Mouse (Mus musculus) retina, embryonic 14.5 days (tissue): Measurements from ENCODE around the gene Plagl1.
"Not testable (repeated sequence)": the region's sequence is repeated elsewhere in the genome, so short reads cannot be mapped to it uniquely, and the experiment has no call there.

Experiments
- DNase-seq: peaks from one replicate; pipeline ENCODE4 v3.0.0-alpha.2; 2015; ENCODE audit warnings: low spot score

The Plagl1 gene

DNA sequence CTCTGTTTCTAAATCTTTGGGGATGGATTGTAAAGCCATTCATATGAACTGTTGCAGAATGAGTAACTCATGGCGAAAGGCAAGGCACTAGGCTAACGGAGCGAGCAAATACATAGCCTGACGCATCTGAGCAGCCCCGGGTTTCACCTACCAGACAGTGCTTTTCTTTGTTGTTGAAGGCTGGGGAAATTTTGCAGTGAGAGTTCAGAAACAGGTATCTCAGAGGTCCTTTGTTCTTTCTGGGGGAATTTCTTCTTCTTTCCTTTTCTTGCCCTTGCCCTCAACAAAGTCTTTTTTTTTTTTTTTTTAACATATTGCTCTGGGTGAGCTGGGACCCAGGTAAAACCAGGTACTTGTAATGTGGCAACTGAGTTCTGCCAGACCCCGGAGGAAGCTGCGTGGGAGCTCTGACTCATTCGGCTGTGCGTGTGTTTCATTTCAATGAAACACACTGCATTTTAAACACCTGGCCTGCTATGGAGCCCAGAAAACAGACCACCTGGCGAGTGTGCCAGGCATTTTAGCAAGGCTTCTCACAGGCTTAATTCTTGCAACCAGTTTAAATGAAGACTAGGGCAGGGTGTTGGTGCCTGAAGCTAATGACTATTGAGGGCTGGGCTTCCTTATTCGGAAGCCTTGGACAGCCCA lies at the start of gene Plagl1:
Gene Plagl1, plus strand, starts transcription at position 484 of the 648 bp plus-strand sequence.
- no peak for DNase-seq

DNA sequence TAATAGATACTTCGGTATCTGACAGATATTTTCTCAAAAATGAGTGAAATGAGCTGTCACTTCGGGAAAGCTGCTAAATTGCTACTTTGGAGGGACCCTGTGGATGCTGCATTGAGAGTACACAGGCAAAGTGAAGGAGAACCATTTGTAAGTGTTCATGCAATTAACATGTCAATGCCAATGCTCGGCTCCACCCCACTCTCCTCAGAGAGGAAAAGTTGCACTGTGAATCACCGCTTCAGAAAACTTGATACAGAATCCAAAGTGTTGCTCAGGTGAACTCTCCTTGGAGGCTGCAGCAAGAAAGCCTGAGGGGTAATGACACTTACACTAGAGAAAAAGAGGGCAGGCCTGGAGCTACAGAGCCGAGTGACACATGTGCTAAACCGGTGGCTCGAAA lies 46.3 kb upstream of the Plagl1 start:
- DNase-seq = no peak

DNA sequence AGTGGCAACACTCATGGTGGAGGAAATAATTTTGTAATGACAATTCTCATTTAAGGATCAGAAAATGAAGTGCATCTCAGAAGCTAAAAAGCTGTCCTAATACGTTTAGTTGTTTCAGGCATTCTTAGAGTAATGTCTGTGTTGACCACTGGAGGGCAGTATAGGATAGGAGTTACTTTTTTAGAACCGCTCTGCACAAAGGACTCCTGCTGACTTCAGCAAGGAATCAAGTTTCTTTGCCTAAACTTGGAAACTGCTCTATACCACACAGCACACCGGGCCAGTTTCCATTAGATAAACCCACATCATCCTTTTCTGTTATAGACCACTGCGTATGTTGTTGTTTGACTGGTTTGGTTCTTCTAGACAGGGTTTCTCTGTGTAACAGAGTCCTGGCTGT lies 43.7 kb upstream of the Plagl1 start:
- peak; percentile 93 for DNase-seq

DNA sequence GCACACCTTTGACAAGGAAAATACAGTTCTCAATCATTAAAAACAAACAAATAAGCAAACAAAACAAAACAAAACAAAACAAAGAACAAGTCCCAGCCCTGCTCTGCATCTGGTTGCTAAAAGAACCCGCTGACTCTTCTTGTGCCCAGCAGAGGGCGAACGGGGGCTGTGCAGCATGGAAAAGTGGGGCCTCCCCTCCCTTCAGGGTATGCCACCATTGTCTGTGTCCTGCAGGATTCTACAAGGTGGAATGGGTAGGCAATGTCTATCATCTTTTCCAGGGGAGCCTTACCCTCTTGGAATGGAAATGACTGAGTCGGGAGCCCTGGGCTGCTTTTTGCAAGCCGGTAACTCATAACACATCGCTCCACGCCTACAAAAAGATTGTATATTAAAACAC lies 41.8 kb upstream of the Plagl1 start:
- peak; percentile 74 for DNase-seq

DNA sequence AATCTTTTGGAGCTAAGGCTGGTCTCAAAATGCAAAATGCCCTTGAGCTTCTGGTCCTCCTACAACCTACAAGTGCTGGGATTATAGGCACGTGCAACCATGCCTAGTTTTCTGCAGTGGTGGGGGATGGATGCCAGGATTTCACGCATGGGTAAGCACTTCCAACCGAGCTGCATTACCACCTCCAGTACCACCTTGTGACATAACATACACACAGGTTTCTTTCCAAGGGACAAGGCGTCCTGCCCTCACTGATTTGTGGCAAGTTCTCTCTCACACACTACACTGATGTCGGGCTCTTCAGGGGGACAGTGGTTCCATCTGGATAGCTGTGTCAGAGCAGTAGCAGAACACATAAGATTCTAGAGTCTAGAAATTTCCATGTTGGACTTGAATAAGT lies 41.3 kb upstream of the Plagl1 start:
- no peak for DNase-seq

DNA sequence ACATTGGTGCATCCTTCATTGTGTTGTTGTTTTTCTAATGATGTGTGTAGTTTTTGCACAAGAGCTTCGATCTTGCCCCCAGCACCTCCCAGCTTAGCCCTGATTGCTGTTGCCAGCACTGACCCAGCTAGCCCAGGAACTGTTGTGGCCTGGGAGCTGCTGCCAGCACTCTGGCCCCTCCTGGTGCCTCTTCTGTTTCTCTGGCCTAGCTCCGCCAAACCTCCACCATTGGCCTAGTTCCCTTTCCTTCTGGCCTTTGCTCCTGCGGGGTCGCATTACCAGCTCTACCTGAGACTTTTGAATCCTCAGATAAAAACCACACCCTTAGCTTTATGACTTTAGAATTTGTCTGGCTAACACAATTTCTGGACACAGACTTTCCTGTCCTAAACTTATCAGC lies 38.2 kb upstream of the Plagl1 start:
- no peak for DNase-seq

DNA sequence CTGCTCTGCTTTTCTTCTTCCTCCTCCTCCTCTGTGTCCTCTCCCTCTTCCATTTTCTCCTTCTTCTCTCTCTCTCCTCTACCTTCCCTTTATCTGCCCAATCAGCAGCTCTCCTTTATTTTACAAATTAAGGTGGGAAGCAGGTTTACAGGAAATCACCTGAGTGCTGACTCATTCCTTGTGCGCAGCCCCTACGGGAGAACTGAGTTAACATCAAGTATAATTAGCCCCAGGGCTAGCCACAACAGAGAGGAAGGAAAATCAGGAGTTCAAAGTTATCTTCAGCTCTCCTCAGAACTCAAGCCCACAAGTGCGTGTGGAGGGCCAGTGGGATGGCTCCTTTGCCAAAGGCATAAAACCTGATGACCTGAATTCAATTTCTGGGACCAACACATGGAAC lies 36.3 kb upstream of the Plagl1 start:
- DNase-seq = not testable (repeated sequence)

DNA sequence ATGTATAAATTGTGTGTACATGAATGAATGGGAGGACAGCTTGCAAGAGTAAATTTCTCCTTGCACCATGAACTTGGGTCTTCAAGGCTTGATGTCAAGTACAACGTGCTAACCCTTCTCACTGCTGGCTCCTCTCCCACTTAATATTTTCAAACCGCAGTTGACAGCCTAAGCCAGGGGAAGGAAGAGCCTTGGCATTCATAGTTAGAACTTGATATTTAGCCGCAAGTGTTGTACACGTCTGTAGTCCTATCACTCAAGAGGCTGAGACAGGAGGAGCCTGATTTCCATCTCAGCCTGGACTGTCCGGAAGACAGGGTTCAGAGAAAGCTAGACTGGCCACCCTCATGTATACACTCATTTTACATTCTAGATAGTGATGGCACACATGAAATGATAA lies 32.6 kb upstream of the Plagl1 start:
- DNase-seq = no peak

DNA sequence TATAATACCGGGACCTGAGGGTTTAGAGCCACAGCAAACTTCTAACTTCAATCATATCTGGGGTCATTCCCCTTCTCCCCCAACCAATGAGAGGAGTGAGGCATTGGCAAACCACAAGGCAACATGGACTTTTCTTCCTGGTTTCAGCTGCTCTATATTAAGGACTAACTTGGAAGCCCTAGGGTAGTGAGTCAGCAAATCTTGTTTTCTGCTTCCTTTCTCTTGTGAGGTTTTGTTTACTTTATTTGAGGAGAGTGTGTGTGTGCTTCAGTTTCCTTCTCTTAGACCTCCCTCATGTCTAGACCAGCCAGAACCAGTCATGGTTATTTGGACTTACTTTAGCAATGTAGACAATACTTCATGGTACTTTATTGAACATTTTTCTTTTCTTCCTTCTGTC lies 32.1 kb upstream of the Plagl1 start:
- DNase-seq = no peak

DNA sequence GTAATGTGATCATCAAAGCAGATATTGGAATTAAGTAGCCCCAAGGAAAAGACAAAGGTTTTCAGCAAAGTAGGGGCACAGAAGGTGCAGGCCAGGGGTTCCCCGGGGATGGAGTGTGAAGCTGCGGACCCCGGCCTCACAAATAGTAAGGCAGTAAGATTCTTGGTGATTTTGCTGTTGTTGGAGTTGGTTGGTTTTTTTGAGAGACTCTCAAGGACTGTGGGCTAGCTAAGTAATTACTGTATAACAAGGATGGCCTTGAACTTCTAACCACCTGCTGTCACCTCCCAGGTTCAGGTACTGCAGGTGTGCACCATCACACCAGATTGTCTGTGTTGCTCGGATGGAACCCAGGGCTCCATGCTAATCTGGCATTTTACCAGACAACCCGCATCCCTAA lies 30.9 kb upstream of the Plagl1 start:
- no peak for DNase-seq

DNA sequence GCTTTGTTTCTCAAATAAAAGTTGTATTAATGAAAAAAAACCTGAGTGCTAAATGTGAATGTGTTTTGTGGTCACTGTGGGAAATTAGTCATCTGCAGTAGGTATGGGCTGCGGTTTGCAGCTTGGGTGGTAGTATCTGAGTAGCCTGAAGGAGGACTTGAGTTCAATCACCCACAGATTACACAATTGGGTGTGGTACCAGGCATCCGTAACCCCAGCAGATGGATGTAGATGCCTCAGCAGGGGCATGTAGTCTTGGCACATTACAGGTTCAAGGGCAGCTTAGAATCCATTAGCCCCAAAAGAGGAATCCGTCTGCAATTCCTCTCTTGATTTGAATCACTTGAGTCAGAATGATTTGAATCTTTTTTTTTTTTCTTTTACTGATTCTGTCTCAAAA lies 25.0 kb upstream of the Plagl1 start:
- DNase-seq = no peak

DNA sequence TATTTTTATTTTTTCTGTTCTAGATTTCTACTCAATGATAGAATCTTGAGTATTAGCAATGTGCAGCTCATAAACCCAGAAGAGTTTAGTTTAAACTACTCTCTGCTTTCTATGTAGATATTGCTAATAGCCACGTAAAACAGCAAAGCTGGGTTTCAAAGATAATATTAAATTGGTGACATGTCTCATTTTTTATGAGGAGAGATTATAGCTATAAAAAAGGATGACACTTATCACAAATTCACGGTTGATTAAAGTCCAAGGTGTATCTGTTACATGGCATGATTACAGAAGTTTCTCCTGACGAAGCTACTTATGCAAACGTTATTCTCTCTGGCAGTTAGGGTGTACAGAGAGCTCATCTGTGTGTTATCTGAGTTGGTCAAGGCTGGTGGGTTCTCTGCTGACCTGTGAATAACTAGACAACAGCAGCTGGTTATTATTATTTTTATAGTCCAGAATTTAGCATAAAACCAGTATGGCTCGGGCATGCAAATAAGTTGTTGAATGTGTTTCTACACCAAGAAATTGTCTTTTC lies 20.6 kb upstream of the Plagl1 start:
- no peak for DNase-seq

DNA sequence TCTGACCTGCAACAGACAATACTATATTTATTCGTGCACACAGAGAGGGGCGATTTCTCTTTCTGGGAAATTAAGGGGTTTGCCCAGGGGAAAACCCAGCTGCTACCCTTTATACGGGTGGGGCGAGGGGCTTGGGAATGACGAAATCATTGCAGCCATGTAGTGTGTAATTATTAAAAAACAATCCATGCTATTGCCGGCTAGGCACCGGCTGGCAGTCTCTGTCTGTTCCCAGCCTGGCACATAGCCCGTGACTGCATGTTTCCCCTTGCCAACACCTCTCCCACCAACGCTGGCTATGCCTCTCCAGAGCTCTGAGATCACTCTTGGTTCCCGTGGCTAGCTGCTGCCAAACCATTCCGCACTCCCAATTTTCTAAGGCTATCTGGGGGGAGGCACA lies 15.6 kb upstream of the Plagl1 start:
- no peak for DNase-seq

DNA sequence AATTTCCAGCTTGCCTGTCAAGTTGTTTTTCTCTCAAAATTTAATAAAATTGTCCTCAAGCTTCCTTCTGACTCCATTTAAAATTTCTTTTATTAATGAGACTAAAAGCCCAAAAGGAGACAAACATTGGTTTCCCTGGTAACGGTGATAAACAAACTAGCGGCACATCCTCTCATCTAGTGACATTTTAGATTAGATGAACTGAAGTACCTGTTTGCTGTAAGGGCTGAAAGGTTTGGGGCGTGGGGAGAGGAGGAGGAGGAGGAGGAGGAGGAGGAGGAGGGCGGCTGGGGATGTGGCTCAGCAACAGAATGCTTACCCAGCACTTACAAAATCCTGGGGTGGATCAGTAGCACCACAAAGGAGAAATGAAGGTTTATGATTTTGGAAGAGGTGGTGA lies 12.5 kb upstream of the Plagl1 start:
- DNase-seq = no peak

DNA sequence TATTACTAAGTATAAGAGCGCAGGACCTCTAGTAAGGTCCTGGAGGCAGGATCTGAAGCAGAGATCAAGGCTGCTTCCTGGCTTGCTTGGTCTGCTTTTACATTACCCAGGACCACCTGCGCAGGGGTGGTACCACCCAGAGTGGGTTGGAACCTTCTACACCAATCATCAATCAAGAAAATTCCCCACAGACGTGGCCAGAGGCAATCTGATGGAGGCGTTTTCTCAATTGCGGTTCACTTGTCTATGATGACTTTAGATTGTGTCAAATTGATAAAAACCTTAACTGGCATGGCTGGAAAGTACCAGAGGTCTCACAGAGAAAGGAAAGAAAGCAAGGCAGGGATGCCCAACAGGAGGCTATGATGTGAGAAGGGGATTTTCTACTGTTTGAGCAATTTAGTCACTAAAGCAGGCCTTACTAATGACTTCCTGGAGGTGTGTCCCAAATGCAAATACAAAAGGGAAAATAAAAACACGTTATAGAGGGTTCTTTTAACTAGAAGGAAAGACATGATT lies 3.4 kb upstream of the Plagl1 start:
- no peak for DNase-seq

DNA sequence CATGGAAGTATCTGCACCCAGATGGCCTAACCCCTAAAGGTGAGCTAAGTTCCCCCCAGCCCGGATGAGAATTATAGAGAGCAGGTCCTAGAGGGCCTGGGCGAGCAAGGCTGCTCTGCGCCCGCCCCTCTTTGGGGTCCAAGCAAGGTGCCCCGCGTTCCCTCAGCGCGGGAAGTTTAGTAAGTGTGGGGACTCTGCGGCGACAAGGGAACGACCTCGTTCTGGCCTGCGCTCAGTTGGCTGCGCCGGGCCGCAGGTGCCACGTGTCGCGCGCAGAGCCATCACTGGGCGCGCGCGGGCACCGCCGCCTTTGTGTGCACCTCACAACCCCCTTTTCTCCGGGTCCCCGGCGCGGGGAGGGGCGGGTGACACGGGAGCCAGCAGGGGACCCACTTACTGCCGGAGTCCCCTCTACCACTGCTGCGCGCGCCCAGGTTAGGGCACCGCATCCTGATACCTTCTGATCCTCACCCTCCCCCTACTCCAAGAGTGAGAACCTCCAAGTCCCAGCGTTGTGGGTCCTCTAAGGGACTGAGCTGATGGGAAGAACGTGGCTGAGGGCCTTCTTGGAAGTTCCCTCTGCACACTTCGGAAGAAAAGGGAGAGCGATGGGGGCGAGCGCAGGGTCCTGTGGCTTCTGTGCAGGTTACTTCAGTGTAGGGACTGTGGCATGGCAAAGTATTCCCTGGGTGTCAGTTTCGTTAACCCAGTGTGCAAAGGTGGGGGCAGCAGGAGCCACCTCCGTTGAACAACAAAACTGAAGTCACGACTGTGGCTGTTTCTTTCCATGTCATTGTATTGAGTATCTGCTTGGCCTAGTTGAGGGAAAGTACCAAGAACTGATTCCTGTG lies 742 bp downstream of the Plagl1 start:
- peak; percentile 34 for DNase-seq

DNA sequence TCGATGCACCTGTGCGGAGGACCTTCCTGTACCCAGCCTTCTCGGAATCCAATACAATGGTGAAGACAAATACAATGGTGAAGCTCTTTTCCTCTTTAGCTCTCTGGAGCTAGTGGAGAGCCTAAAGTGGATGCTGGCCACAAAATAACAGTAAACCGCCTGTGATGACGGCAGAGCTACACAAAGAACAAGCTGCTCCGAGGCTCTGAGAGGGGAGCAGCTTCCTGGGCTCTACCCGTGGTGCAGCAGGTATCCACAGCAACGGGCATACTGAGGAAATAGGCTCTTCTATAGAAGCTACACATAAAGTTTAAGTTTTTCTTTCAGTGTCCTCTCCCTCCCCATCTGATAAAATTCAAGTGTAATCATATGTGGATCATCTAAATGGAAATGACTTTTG lies 2.1 kb downstream of the Plagl1 start:
- DNase-seq = no peak

DNA sequence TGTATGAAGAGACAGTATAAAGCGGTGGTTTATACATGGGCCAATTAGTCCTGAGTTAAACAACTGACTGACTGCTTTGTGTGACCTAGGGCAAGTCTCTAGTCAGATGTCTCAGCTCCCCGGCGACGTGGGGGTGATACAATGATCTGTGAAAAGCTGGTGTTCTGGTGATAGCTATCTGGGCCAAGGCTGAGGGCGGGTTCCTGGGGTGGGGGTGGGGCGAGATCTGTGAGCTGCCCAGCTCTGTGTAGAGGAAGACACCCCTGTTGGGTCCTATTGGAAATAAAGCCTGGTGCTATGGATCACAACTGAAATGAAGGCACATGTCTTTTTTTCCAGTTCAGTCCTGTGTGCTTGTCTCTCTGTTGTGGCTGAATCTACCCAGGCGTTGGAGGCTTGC lies 3.2 kb downstream of the Plagl1 start:
- DNase-seq = no peak

DNA sequence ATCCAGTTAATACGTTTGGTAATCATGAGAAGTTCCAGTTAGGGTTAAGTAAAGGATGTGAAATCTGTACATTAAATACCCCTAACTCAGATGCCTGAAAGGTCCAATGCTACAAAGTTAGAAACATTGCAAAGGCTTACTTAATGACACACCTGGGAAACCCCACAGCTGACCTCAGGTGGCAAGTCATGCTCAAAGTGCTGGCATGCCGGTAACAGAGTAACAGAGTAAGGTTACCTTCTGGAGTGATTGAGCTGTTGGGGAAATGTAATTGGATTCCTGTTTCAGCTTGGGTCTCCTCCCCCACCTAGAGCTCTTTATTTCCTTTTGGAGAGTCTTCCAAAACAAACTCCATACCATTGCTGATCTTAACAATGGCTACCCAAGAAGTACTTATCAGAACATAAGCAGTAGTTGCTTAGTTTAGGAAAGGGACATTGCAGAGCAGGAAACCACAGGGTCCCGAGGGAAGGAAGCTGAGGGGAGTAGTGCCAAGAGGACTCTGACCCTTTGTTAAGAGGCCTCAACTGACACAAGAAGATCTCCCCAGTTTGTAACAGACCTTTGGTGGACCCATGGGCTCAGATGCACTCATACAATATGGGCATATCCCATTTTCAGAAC lies 4.9 kb downstream of the Plagl1 start:
- no peak for DNase-seq

DNA sequence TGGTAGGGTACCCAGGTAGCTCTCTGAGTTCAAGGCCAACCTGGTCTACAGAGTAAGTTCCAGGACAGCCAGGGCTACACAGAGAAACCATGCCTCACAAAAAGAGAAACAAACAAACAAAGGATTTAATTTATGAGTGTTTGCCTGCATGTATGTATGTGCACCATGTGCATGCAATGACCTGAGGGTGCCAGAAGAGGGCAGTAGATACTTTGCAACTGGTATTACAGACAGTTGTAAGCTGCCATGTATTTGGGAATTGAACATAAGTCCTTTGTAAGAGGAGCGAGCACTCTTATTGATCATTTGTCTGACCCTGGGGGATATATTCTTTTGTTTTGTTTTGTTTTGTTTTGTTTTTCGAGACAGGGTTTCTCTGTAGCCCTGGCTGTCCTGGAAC lies 10.7 kb downstream of the Plagl1 start:
- no peak for DNase-seq

DNA sequence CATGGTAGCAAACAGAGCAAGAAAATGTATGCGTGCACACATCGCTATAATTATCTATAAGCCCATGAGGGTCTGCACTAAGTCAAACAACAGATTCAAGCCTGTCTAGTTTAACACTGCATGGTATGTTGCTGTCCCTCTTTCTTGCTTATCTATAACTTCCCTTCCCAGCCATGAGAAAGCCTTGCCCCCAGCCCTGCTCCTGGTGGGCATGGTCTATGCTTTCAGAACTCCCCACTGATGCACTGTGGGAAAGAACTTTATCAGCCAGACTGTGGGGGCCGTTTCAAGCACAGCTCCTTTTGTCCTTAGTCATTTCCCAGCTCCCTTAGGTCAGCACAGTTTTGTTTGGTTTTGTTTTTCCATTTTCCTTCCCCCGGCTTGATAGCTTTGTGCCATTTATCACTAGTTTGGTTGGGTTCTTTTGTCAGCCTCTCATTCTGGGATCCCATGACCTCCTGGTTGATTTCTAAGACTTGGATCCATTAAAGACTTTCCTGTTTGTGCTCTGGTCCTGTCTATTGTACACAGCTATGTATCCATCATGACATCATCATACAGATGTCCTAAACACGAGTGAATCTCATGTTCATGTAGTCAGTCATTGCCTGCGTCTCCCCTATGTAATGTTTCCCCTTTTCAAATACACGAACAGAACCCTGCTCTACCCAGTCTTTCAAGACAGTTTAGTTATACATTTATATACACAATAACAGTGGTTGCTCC lies 16.7 kb downstream of the Plagl1 start:
- no peak for DNase-seq

DNA sequence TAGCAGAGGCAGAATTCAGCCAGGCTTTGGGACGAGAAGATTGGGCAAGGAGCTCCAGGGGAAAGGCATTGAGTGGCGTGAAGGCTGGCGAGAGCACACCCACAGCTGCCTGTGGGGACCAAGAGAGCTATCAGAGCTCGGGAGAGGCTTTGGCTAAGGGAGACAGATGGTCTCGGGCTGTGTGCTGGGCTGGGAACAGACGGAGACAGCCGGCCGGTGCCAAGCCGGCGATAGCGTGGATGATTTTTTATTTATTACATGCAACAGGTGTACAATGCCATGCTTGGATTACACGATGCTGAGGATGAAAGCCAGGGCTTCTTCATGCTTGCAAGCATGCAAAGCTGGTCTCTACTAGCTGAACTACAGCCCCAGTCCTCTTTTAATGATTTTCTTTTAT lies 22.2 kb downstream of the Plagl1 start:
- no peak for DNase-seq
